Mouse (Mus musculus) left cerebral cortex, adult 2 months (tissue): ENCODE data around the gene Defa20. TPM values are rescaled to one million over a fixed set of nuclear protein-coding genes. Genes with fewer than 3 reads are reported as not detected.
"Not testable (repeated sequence)": the region's sequence is repeated elsewhere in the genome, so short reads cannot be mapped to it uniquely, and the experiment has no call there.

Experiments
- DNase-seq, 2 experiments: peaks; one replicate each; pipeline ENCODE4 v3.0.0; 2021 to 2022; ENCODE audit warnings: low spot score in 2 of 2, mixed read lengths in 1 of 2; ENCODE audit errors: extremely low spot score in 1 of 2
- H3K27ac ChIP-seq: fragments of 200-600 bp; 2 replicates; pipeline ENCODE4 v1.8.1; 2022
- H3K4me3 ChIP-seq: fragments of 200-600 bp; 2 replicates; pipeline ENCODE4 v1.8.1; 2022
- intact Hi-C: fragments of 180-260 bp; cut with DNase I; formaldehyde crosslinking; loops from one replicate; pipeline ENCODE4 v1.15.1; 2025
- long read RNA-seq, 2 experiments: library from polyadenylated mRNA; stranded (forward); transcript quantifications; one replicate each; pipeline ENCODE4 v2.0.0; 2021; ENCODE audit warnings: borderline mapping rate in 2 of 2
- total RNA-seq, 2 experiments: library from RNA; stranded (reverse); gene quantifications; 2 replicates each; pipeline ENCODE4 v1.2.3; 2021

The Defa20 gene
- total RNA-seq: not detected
- long read RNA-seq, experiment 1: 0 reads
- long read RNA-seq, experiment 2: 0 reads

DNA sequence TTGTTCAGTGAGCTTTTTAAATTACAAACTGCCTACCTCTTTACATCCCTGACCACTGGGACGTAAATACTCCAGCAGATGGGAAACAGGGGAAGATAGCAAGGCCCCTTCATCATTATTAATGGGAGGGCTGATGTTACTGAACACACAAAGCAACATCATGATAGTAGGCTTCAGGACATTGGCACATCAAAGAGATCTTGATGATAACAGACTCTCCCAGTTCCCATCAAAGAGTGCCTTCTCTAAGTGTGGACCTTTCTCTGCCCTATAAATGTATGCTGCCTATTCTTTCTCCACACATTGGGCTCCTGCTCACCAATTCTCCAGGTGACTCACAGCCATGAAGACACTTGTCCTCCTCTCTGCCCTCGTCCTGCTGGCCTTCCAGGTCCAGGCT is at the start of gene Defa20:
TSS of gene Defa20 (plus strand) at position 301 of the 400 bp plus-strand sequence.
- DNase-seq, H3K27ac ChIP-seq, H3K4me3 ChIP-seq, intact Hi-C loops: not testable (repeated sequence)

DNA sequence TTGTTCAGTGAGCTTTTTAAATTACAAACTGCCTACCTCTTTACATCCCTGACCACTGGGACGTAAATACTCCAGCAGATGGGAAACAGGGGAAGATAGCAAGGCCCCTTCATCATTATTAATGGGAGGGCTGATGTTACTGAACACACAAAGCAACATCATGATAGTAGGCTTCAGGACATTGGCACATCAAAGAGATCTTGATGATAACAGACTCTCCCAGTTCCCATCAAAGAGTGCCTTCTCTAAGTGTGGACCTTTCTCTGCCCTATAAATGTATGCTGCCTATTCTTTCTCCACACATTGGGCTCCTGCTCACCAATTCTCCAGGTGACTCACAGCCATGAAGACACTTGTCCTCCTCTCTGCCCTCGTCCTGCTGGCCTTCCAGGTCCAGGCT is 19.7 kb downstream of the Defa20 start, which contains the start of gene Defa32:
TSS of gene Defa32 (plus strand) at position 301 of the 400 bp plus-strand sequence.
- DNase-seq, H3K27ac ChIP-seq, H3K4me3 ChIP-seq, intact Hi-C loops: not testable (repeated sequence)

Other genes with a start within 250 kb of the Defa20 start
- gene Defa27, start 193.7 kb upstream of the Defa20 start, total RNA-seq: not detected
- gene Defa29, start 182.2 kb upstream of the Defa20 start, total RNA-seq: not detected
- not detected for gene Defa2, start 130.7 kb upstream of the Defa20 start, total RNA-seq
- gene Defa33, start 117.4 kb upstream of the Defa20 start, total RNA-seq: not detected
- not detected for gene Defa36, start 81.8 kb upstream of the Defa20 start, total RNA-seq
- not detected for gene Gm7849, start 52.7 kb upstream of the Defa20 start, total RNA-seq
- not detected for gene Defa32, start 19.8 kb downstream of the Defa20 start, total RNA-seq
- not detected for gene Defa37, start 56.1 kb downstream of the Defa20 start, total RNA-seq
- gene Defa28, start 73.7 kb downstream of the Defa20 start, total RNA-seq: not detected
- not detected for gene Gm7861, start 85.2 kb downstream of the Defa20 start, total RNA-seq
- gene Defa26, start 108.9 kb downstream of the Defa20 start, total RNA-seq: not detected
- gene Defa17, start 146.5 kb downstream of the Defa20 start, total RNA-seq: not detected
- not detected for gene Defa34, start 156.5 kb downstream of the Defa20 start, total RNA-seq
- gene AY761184, start 194.4 kb downstream of the Defa20 start, total RNA-seq: not detected
- not detected for gene Defa24, start 225.2 kb downstream of the Defa20 start, total RNA-seq